Mouse (Mus musculus) olfactory bulb, adult 2 months (tissue): ENCODE results near the gene Cwc22.

Experiments used
- CTCF ChIP-seq: fragments of 200-500 bp; IDR thresholded peaks from 2 replicates; pipeline ENCODE4 v1.5.1; 2012; ENCODE audit warnings: low read depth, mild to moderate bottlenecking, low read length, moderate library complexity; ENCODE audit not compliant: insufficient read depth
- POLR2A ChIP-seq: fragments of 200-500 bp; IDR thresholded peaks from 2 replicates; pipeline ENCODE4 v1.6.1; 2012; ENCODE audit warnings: mild to moderate bottlenecking, low read depth, low read length, moderate library complexity; ENCODE audit not compliant: insufficient read depth

DNA sequence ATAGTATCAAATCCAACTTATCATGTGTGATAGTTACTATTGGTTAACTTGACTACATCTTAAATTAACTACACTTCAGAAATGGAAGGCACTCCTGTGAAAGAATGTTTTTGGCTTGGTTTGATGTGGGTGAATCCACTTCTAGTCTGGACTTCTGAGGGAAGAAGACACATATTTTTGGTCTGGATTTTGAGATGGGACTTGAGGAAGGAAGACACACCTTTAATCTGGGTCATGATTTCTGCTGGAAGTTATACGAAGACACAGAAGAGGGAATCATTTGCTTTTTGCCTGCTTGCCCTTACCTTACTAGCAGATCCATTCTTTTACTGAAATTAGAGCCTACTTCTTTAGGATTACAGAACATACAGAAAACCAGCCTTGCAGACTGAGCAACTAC is 25.7 kb upstream of the Cwc22 start:
- TF ChIP-seq POLR2A (no peak), CTCF (no peak)
